Mouse (Mus musculus) right cerebral cortex, postnatal 10 days (tissue): Measurements from ENCODE around the gene Zfp804b.
"Not testable (repeated sequence)": the region's sequence is repeated elsewhere in the genome, so short reads cannot be mapped to it uniquely, and the experiment has no call there.

Experiments
- DNase-seq, 2 experiments: peaks; one replicate each; pipeline ENCODE4 v3.0.0; 2021; ENCODE audit warnings: low spot score in 2 of 2

Zfp804b gene

GRCm38 (mm10) chr5:7344145-7345010 is at the start of gene Zfp804b:
Gene Zfp804b (minus strand): TSS chr5:7344756.
- peak; percentile 40 to 41 for DNase-seq

DNA sequence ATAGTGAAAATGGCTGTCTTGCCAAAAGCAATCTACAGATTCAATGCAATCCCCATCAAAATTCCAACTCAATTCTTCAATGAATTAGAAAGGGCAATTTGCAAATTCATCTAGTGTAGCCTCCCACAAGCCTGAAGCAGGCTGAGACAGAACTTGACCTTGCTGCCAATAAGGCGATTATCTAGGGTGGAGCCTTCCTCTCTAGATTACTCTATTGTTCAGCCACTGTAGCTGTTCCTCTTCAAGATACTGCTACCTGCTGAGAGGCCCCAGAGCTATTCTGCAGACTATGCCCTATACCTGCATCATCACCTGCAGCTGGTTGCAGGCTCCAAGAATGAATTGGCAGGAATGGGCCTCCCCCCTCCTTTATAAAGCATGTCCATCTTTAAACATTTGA is 20.1 kb upstream of the Zfp804b start:
- DNase-seq, result not testable (repeated sequence)

GRCm38 (mm10) chr5:7345011-7345389 is 444 bp upstream of the Zfp804b start:
- no peak for DNase-seq

DNA sequence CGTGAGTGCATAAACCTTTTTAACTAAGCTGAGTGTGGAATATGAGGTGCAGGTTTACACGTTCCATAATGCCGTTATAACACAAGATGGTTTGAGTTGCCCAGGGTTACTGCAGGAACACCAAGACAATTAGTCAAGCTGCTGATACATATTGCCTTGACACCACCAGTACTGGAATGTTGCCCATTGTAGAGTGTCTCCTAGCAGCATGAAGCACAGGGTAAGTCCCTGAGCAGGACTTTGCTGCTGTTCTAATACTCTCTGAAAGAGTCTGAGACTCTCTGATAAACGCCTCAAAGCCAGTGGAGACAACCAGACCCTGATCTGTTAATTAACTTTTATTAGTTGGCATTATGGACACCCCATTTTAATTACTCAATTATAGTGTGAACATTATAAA is 19.0 kb downstream of the Zfp804b start:
- no peak for DNase-seq

DNA sequence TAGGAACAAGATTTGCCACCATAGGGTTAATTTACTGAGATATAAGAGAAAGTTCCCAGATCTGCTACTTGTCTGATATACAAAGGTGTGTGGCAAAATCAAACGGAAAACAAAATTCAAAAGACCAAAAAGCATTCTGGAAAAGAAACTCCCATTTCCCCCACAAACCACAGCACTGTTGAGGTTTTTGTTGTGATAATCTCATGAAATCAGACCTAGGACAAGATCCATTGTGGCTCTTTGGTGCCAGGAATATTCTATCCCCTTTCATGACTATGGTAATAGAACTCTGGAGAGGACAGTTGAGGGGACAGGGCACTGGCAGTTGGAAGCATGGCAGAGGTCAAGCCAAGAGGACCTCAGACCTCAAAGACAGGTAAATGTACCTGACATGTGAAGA is 40.7 kb downstream of the Zfp804b start, which contains the start of gene Tex47:
TSS of gene Tex47 (plus strand) at position 301 of the 400 bp plus-strand sequence.
- no peak for DNase-seq

DNA sequence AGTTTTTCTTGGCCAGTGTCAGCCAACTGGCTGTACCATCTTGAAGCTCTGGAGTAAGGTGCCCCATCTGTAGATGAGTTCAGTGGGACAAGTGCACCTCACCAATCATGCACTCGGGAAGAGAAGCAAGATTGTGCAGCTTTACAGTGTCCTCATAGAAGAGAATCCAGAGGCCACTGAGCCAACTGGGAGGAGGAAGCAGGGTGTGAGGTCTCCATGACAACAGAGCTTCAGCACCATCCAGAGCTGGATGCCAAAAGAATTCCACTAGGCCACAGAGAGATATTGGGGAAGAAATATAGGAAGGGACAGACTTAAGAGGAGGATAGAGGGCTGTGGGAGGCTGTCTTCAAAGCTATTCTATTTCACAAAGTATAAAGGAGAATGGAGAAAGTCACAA is 41.6 kb downstream of the Zfp804b start:
- DNase-seq, result no peak

GRCm38 (mm10) chr5:7284336-7284735 is 60.2 kb downstream of the Zfp804b start:
- no peak for DNase-seq

- no peak for DNase-seq
Measured at GRCm38 (mm10) chr5:7276659-7277455, 67.7 kb downstream of the Zfp804b start.

- DNase-seq, result no peak
Measured at GRCm38 (mm10) chr5:7177589-7177988, 167.0 kb downstream of the Zfp804b start.

DNA sequence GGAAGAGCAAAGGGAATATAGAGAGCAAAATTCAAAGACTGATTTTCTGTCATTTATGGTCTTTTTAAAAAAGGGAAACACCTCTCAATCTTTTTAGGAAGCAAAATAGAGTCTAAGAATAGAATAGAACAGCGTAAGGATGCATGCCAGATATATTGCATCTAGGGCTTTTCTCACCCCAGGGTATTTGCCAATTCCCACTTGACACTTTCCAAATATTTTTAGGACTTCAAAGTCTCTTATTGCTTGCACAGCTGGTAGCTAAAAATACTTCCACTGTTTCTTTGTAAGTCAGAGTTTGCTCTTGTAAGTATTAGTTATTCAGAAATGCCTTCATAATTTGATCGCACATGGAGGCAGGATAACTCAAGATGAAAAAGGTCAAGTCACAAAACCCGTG is 204.9 kb downstream of the Zfp804b start:
- DNase-seq, result no peak

GRCm38 (mm10) chr5:7102387-7102786 is 242.2 kb downstream of the Zfp804b start:
- no peak for DNase-seq

DNA sequence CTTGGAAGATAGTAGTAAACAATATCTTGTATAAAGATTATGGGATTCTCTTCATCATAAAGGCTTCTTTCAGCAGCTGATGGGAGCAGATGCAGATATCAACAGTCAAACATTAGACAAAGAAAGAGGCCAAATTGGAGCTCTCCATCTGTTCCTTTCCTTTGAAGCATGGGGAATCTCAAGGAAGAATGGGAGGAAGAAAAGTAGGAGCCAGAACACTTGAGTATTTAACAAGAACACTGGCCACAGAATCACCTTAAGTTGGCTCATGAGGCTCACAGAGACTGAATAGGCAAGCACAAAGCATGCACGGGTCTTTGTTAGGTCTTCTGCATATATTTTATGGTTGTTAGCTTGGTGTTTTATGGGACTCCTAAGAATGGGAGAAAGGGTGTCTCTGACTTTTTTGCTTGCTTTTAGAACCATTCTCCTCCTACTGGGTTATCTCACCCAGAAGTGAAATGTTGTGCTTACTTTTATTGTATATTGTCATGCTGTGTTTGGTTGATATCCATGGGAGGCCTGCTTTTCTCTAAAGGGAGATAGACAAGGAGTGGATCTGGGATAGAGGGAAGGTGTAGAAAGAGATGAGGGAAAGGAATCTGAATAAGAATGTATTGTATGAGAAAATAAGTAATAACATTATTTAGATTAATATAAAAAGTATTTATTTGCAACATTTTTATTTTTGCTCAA is 270.5 kb downstream of the Zfp804b start:
- no peak for DNase-seq

DNA sequence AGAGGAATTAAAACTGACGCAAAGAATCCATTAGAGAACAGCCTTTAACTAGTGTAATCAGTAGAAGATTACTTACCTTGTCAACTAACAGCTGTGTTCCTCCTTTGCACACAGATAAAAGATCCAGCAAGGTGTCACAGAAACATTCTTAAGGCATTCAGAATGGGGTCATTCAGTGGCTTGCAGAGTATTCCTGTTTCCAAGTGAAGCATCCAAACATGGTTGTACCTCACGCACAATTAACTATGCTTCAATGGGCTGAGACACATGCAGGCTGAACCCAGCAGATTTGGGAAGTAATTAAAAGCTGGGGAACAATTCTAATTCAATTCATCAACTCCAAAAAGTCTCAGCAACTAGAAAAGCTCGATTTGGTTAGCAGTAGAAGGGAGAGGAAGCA is 337.1 kb downstream of the Zfp804b start:
- no peak for DNase-seq

DNA sequence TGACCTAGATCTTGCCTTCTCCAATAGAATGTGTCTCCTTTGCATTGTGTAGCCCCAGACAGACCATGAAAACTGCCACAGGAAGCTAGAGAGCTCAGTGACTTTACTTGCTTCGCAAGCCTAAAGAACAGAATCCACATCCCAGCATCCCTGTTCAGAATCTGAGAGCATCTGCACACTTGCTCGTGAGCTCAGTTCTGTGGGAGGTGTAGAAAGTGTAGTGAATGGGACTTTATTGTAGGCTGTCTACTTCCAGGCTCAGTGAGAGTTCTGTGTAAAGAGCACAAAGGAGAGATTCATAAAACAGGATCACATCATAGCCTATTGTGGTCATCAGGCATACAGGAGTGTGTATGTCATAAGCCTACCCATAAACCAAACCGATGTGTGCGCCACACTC is 360.6 kb downstream of the Zfp804b start:
- DNase-seq, result no peak

- no peak for DNase-seq
Measured at GRCm38 (mm10) chr5:6934837-6935236, 409.7 kb downstream of the Zfp804b start.

DNA sequence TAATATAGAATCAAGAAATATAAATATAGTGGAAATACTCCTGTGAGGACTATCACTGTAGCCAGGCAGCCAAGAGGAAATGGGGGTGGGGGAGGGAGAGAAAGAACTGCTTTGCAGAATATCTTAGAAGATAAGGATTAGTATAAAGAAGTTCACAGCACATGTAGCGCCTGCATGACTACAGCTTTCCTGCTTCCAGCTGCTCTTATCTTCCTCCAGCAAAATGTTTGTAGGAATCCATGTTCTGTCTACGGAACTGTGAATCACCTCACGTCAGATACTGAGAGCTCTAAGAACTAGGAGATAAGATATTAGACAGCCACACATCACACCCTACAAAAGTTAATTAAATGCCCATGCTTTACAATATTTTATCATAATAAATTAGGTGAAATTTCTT is 433.3 kb downstream of the Zfp804b start:
- DNase-seq, result no peak

- no peak for DNase-seq
Measured at GRCm38 (mm10) chr5:6881396-6881795, 463.2 kb downstream of the Zfp804b start.

GRCm38 (mm10) chr5:6871566-6871965 is 473.0 kb downstream of the Zfp804b start:
- peak in 1 of 2 experiments; percentile 22 for DNase-seq

- no peak for DNase-seq
Measured at GRCm38 (mm10) chr5:6870970-6871369, 473.6 kb downstream of the Zfp804b start.

- DNase-seq, result no peak
Measured at GRCm38 (mm10) chr5:6795396-6795795, 549.2 kb downstream of the Zfp804b start.

DNA sequence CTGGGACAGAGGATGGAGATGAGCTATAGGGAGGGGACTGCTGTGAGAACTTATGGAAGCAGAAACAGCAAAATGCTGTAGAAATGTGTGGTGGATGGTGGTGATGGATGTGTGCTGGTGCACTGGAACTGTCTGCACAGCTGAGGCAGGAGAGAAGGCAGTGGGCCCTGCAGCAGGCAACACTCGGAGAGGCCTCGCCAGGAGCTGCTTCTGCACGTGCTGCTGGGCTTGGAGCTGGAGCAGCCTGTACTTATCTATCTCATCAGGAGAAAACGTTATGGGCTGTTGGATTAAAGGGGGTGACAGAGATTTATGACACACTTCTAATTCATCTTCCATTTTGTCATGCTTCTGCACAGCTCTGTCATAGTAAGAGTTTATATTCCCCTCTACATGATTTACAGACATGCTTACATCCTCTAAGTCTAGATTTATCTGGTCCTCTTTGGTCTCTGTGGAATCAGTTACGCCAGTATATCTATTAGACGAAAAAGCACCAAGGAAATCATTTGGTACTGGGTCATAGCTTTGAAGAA is 575.1 kb downstream of the Zfp804b start:
- DNase-seq, result no peak
